Mouse (Mus musculus): ENCODE results near the gene Hif3a. TPM values are rescaled to one million over a fixed set of nuclear protein-coding genes. Genes with fewer than 3 reads are reported as not detected.

The Hif3a gene
- total and polyA plus RNA-seq, 3 experiments = 0.05 to 0.49 (median 0.08) TPM

GRCm38 (mm10) chr7:17058816-17059462 lies 3.3 kb downstream of the Hif3a start (continued):
- no peak for TF ChIP-seq HCFC1 (IDR thresholded peaks at IDR 0.05; ENCODE audit: low read depth, low read length)
- TF ChIP-seq CHD2 (IDR thresholded peaks at IDR 0.05; ENCODE audit: low read length) = no peak
- TF ChIP-seq USF1 (IDR thresholded peaks at IDR 0.05; ENCODE audit: low read depth, low read length) = no peak
- no peak for TF ChIP-seq PAX5 (IDR thresholded peaks at IDR 0.05; ENCODE audit: low read length)
- TF ChIP-seq RAD21 (IDR thresholded peaks at IDR 0.05; ENCODE audit: low read depth, low read length) = no peak
- peak; percentile 99 for TF ChIP-seq BHLHE40 (IDR thresholded peaks at IDR 0.05; ENCODE audit: low read depth, low read length)
- TF ChIP-seq MAZ (IDR thresholded peaks at IDR 0.05; ENCODE audit: low read depth, low read length) = no peak
- no peak for TF ChIP-seq E2F4 (IDR thresholded peaks at IDR 0.05; ENCODE audit: insufficient replicate concordance, low read depth, low read length)
- peak; percentile 64 for TF ChIP-seq MEF2A (IDR thresholded peaks at IDR 0.05; ENCODE audit: borderline replicate concordance, low read depth, low read length)
- TF ChIP-seq CHD1 (IDR thresholded peaks at IDR 0.05; ENCODE audit: low read depth, low read length) = no peak
- TF ChIP-seq ZNF384 (IDR thresholded peaks at IDR 0.05; ENCODE audit: low read depth, low read length) = no peak
- peak; percentile 74 for TF ChIP-seq MYC (IDR thresholded peaks at IDR 0.05; ENCODE audit: low read depth, low read length)

GRCm38 (mm10) chr7:17058071-17058689 lies 4.0 kb downstream of the Hif3a start:
- H3K9ac ChIP-seq (ENCODE audit: insufficient read depth, low read depth) = peak overlapping the region; percentile 24
- H3K9me3 ChIP-seq (replicated peaks; ENCODE audit: low read length) = peaks cover 9% of the 10 kb centered on the region
- H3K4me2 ChIP-seq (ENCODE audit: insufficient read depth, low read depth, poor library complexity, severe bottlenecking) = peak overlapping the region; percentile 58
- peak overlapping the region in 1 of 3 experiments; percentile 38 for H3K4me3 ChIP-seq (replicated peaks in 1 of 3; ENCODE audit: low read depth in 2 of 3, low read length in 2 of 3, poor library complexity in 1 of 3)
- H3K27me3 ChIP-seq (replicated peaks) = no peaks in the 10 kb centered on the region
- peaks cover 14 to 43% of the 10 kb centered on the region in 2 experiments for H3K4me1 ChIP-seq (ENCODE audit: control insufficient read depth in 1 of 2, insufficient read depth in 2 of 2)
- dilution Hi-C loops (cut with MboI; ENCODE audit: extremely low pct_ligation_motif_present, extremely low pct_unique_long_range_greater_than_20kb, low sequenced_read_pairs) = no loop called here
- in situ Hi-C loops (cut with MboI; ENCODE audit: low pct_ligation_motif_present, low pct_unique_long_range_greater_than_20kb, low sequenced_read_pairs) = no loop called here
- no peaks in the 10 kb centered on the region for H3K36me3 ChIP-seq (replicated peaks in 1 of 2; ENCODE audit: control insufficient read depth in 1 of 2, insufficient read depth in 1 of 2, low read length in 1 of 2)
- H3K27ac ChIP-seq (ENCODE audit: insufficient read depth, low read depth) = peak overlapping the region; percentile 88
- no peaks in the 10 kb centered on the region for H3K79me2 ChIP-seq (replicated peaks; ENCODE audit: control insufficient read depth, extremely low read depth, insufficient read depth, poor library complexity, severe bottlenecking)
- DNase-seq (ENCODE audit: extremely low read depth) = peak; percentile 90
- no peak for TF ChIP-seq ZMIZ1 (IDR thresholded peaks at IDR 0.05; ENCODE audit: low read depth, low read length)
- no peak for TF ChIP-seq E2F4 (IDR thresholded peaks at IDR 0.05; ENCODE audit: insufficient replicate concordance, low read depth, low read length)
- TF ChIP-seq HCFC1 (IDR thresholded peaks at IDR 0.05; ENCODE audit: low read depth, low read length) = peak; percentile 33; the same call in 1 of the 2 replicates
- TF ChIP-seq SMC3 (IDR thresholded peaks at IDR 0.05; ENCODE audit: low read depth, low read length) = peak; percentile 33
- TF ChIP-seq NELFE (IDR thresholded peaks at IDR 0.05; ENCODE audit: low read depth, low read length) = 0 out of 2 replicates have a peak, but pooled peaks have one; percentile 18
- TF ChIP-seq POLR2A (IDR thresholded peaks at IDR 0.05; ENCODE audit: low read depth, low read length) = peak; percentile 48
- TF ChIP-seq UBTF (IDR thresholded peaks at IDR 0.05; ENCODE audit: low read depth, low read length) = peak; percentile 83
- peak; percentile 91 for TF ChIP-seq CHD2 (IDR thresholded peaks at IDR 0.05; ENCODE audit: low read length)
- TF ChIP-seq TBP (conservative IDR thresholded peaks at IDR 0.05; ENCODE audit: low read depth, low read length) = peak; percentile 73; the same call in 1 of the 2 replicates
- TF ChIP-seq ZKSCAN1 (IDR thresholded peaks at IDR 0.05; ENCODE audit: borderline replicate concordance, low read depth, low read length) = no peak
- peak; percentile 54; the same call in 1 of the 2 replicates for TF ChIP-seq TCF12 (IDR thresholded peaks at IDR 0.05; ENCODE audit: low read depth, low read length)
- TF ChIP-seq CHD1 (IDR thresholded peaks at IDR 0.05; ENCODE audit: low read depth, low read length) = no peak
- TF ChIP-seq GABPA (IDR thresholded peaks at IDR 0.05; ENCODE audit: insufficient replicate concordance, low read depth, low read length) = no peak
- TF ChIP-seq ZC3H11A (IDR thresholded peaks at IDR 0.05; ENCODE audit: low read depth, low read length) = no peak
- TF ChIP-seq PAX5 (IDR thresholded peaks at IDR 0.05; ENCODE audit: low read length) = no peak
- no peak for TF ChIP-seq MXI1 (IDR thresholded peaks at IDR 0.05; ENCODE audit: low read depth, low read length)
- TF ChIP-seq BHLHE40 (IDR thresholded peaks at IDR 0.05; ENCODE audit: low read depth, low read length) = peak; percentile 71; the same call in 1 of the 2 replicates
- 0 out of 2 replicates have a peak, but pooled peaks have one; percentile 41 for TF ChIP-seq MYC (IDR thresholded peaks at IDR 0.05; ENCODE audit: low read depth, low read length)
- no peak for TF ChIP-seq USF2 (conservative IDR thresholded peaks at IDR 0.05; ENCODE audit: low read depth, low read length)
- TF ChIP-seq RAD21 (IDR thresholded peaks at IDR 0.05; ENCODE audit: low read depth, low read length) = peak; percentile 41
- no peak; the same call in 1 of the 2 replicates for TF ChIP-seq ELF1 (IDR thresholded peaks at IDR 0.05; ENCODE audit: low read depth, low read length)
- TF ChIP-seq SIN3A (IDR thresholded peaks at IDR 0.05; ENCODE audit: low read length) = peak; percentile 47; the same call in 1 of the 2 replicates
- TF ChIP-seq JUN (IDR thresholded peaks at IDR 0.05; ENCODE audit: insufficient read depth, low read depth, low read length) = no peak
- no peak for TF ChIP-seq USF1 (IDR thresholded peaks at IDR 0.05; ENCODE audit: low read depth, low read length)
- TF ChIP-seq EP300 (IDR thresholded peaks at IDR 0.05; ENCODE audit: low read length) = peak; percentile 45; the same call in 1 of the 2 replicates
- TF ChIP-seq MEF2A (IDR thresholded peaks at IDR 0.05; ENCODE audit: borderline replicate concordance, low read depth, low read length) = peak; percentile 29; the same call in 1 of the 2 replicates
- no peak for TF ChIP-seq MAX (IDR thresholded peaks at IDR 0.05; ENCODE audit: low read length)
- peak in 1 of 2 experiments; percentile 70; a peak in 2 of 4 replicates for TF ChIP-seq CTCF (conservative IDR thresholded peaks at IDR 0.05 in 1 of 2, IDR thresholded peaks at IDR 0.05 in 1 of 2; ENCODE audit: low read depth in 2 of 2, low read length in 2 of 2)
- 0 out of 2 replicates have a peak, but pooled peaks have one; percentile 44 for TF ChIP-seq ETS1 (conservative IDR thresholded peaks at IDR 0.05; ENCODE audit: low read depth, low read length)
- no peak for TF ChIP-seq POLR2AphosphoS2 (IDR thresholded peaks at IDR 0.05; ENCODE audit: low read depth, low read length)
- no peak for TF ChIP-seq JUND (conservative IDR thresholded peaks at IDR 0.05; ENCODE audit: low read depth, low read length)

Measured in CH12.LX (cell line).